Mouse (Mus musculus) heart, adult 2 months (tissue): ENCODE data around the gene Anapc16. TPM values are rescaled to one million over a fixed set of nuclear protein-coding genes. Genes with fewer than 3 reads are reported as not detected.
"Not testable (repeated sequence)": the region's sequence is repeated elsewhere in the genome, so short reads cannot be mapped to it uniquely, and the experiment has no call there.

Experiments
- DNase-seq, 2 experiments: peaks; one replicate each; pipeline ENCODE4 v3.0.0; 2021
- H3K27ac ChIP-seq: fragments of 200-600 bp; 2 replicates; pipeline ENCODE4 v1.8.1; 2022
- H3K27me3 ChIP-seq: fragments of 200-500 bp; 2 replicates; pipeline ENCODE4 v1.6.1; 2012; ENCODE audit warnings: mild to moderate bottlenecking, low read length, inconsistent platforms, mixed read lengths; ENCODE audit not compliant: control insufficient read depth, insufficient read depth
- H3K36me3 ChIP-seq: fragments of 200-500 bp; 2 replicates; pipeline ENCODE4 v1.6.1; 2012; ENCODE audit warnings: low read length, inconsistent platforms; ENCODE audit not compliant: control insufficient read depth, insufficient read depth
- H3K4me1 ChIP-seq: fragments of 200-500 bp; 2 replicates; pipeline ENCODE4 v1.6.1; 2011; ENCODE audit warnings: low read length; ENCODE audit not compliant: control insufficient read depth, insufficient read depth
- H3K4me3 ChIP-seq: fragments of 200-600 bp; 2 replicates; pipeline ENCODE4 v1.8.1; 2022
- H3K79me2 ChIP-seq: fragments of 200-500 bp; replicated peaks from 2 replicates; pipeline ENCODE4 v1.6.1; 2012; ENCODE audit warnings: mild to moderate bottlenecking, inconsistent platforms, low read length, moderate library complexity, mixed read lengths; ENCODE audit not compliant: control insufficient read depth, insufficient read depth
- H3K9ac ChIP-seq: fragments of 200-500 bp; 2 replicates; pipeline ENCODE4 v1.6.1; 2012; ENCODE audit warnings: low read depth, mild to moderate bottlenecking, control low read depth, inconsistent platforms, low read length, mixed read lengths
- CTCF ChIP-seq: fragments of 200-600 bp; IDR thresholded peaks from 2 replicates; pipeline ENCODE4 v1.8.1; 2022; ENCODE audit warnings: antibody characterized with exemption, mild to moderate bottlenecking, moderate library complexity
- EP300 ChIP-seq: fragments of 200-500 bp; IDR thresholded peaks from 2 replicates; pipeline ENCODE4 v1.6.1; 2011; ENCODE audit warnings: low read depth, low read length, control low read depth; ENCODE audit not compliant: insufficient read depth
- POLR2A ChIP-seq: fragments of 200-500 bp; IDR thresholded peaks from 2 replicates; pipeline ENCODE4 v1.6.1; 2011; ENCODE audit warnings: mild to moderate bottlenecking, low read depth, low read length, control low read depth; ENCODE audit not compliant: insufficient read depth
- WGBS: fragments of 180-500 bp; shearing (Covaris S2); methylation state at CpG from one replicate; pipeline ENCODE4 v1.1.7; 2018; 5-methylcytosine and 5-hydroxymethylcytosine counted together
- intact Hi-C: fragments of 180-260 bp; cut with DNase I; formaldehyde crosslinking; loops from one replicate; pipeline ENCODE4 v1.15.1; 2025
- polyA plus RNA-seq: library from polyadenylated mRNA; depleted of rRNA; stranded (reverse); fragments of >200 nt; gene quantifications from 2 replicates; pipeline ENCODE4 v1.2.3, GENCODE M21; 2012
- total RNA-seq, 2 experiments: library from RNA; stranded (reverse); gene quantifications; 2 replicates each; pipeline ENCODE4 v1.2.3; 2021

Gene Anapc16
- total and polyA plus RNA-seq, 3 experiments = 58.6 to 90.3 (median 70.1) TPM

- no peak for DNase-seq
- H3K4me1 ChIP-seq = peaks cover 4% of the 10 kb centered on the region
- WGBS = 44% methylated on average over 3 of the region's 3 CpGs
- H3K4me3 ChIP-seq = no peak overlapping the region
- no peaks in the 10 kb centered on the region for H3K79me2 ChIP-seq
- H3K9ac ChIP-seq = no peak overlapping the region
- H3K27ac ChIP-seq = peak overlapping the region; percentile 39; the same call in 1 of the 2 replicates
- no peaks in the 10 kb centered on the region for H3K27me3 ChIP-seq
- peaks cover 3% of the 10 kb centered on the region for H3K36me3 ChIP-seq
- TF ChIP-seq POLR2A (no peak), EP300 (no peak), CTCF (no peak)
- intact Hi-C loops = no loop called here
Observed at GRCm38 (mm10) chr10:60009115-60009514, 6.2 kb upstream of the Anapc16 start.

DNA sequence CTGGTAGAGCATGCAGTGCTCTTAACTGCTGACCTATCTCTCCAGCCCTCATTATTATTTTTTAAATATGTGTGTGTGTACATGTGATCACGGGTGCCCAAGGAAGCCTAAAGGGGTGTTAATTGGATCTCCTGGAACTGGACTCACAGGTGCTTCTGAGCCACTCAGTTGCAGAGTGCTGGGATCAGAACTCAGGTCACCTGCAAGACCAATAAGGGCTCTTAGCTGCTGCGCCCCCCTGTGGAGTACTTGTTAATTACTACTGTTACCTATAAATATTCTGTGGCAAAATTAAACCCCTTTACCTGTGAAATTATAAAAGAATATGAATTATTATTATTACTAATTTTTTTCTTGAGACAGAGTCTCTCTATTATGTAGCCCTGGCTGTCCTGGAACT, 2.3 kb upstream of the Anapc16 start:
- intact Hi-C loops = no loop called here
- H3K79me2 ChIP-seq = peaks cover 4% of the 10 kb centered on the region; the same call in 1 of the 2 replicates
- 61% methylated on average over 2 of the region's 2 CpGs for WGBS
- TF ChIP-seq CTCF (peak; percentile 80), POLR2A (no peak)
- H3K27ac ChIP-seq = no peak overlapping the region
- no peak overlapping the region for H3K4me3 ChIP-seq
- no peaks in the 10 kb centered on the region for H3K27me3 ChIP-seq
- H3K4me1 ChIP-seq = peaks cover 6% of the 10 kb centered on the region
- DNase-seq = no peak
- H3K36me3 ChIP-seq = peaks cover 3% of the 10 kb centered on the region
- no peak overlapping the region for H3K9ac ChIP-seq

- Histone ChIP-seq H3K9ac (no peak overlapping the region; the same call in 1 of the 2 replicates), H3K4me1 (peaks cover 2% of the 10 kb centered on the region; the same call in 1 of the 2 replicates), H3K36me3 (peaks cover 3% of the 10 kb centered on the region), H3K27ac (peak overlapping the region; percentile 99), H3K79me2 (peaks cover 4% of the 10 kb centered on the region; the same call in 1 of the 2 replicates), H3K27me3 (no peaks in the 10 kb centered on the region), H3K4me3 (peak overlapping the region; percentile 79)
- WGBS = 73% methylated on average over 9 of the region's 9 CpGs
- intact Hi-C loops = loop anchor here (1.0 to 2.0 kb wide), 3 partner anchors 53 to 111 kb away; partner anchors contain the start of gene Ddit4
- DNase-seq = no peak
- TF ChIP-seq CTCF (no peak), POLR2A (no peak), EP300 (no peak)
Observed at GRCm38 (mm10) chr10:60003847-60004246, 912 bp upstream of the Anapc16 start.

GRCm38 (mm10) chr10:60003213-60003752, 348 bp upstream of the Anapc16 start:
- WGBS = 2% methylated on average over 21 of the region's 21 CpGs
- TF ChIP-seq POLR2A (peak; percentile 72), CTCF (no peak)
- no peak for DNase-seq
- peaks cover 2% of the 10 kb centered on the region; the same call in 1 of the 2 replicates for H3K4me1 ChIP-seq
- H3K27me3 ChIP-seq = no peaks in the 10 kb centered on the region
- peak overlapping the region; percentile 99 for H3K27ac ChIP-seq
- intact Hi-C loops = loop anchor here (2.0 kb wide), 2 partner anchors 52 to 110 kb away; partner anchors contain the start of gene Ddit4
- H3K36me3 ChIP-seq = peaks cover 3% of the 10 kb centered on the region
- peak overlapping the region; percentile 73 for H3K9ac ChIP-seq
- H3K79me2 ChIP-seq = peaks cover 4% of the 10 kb centered on the region; the same call in 1 of the 2 replicates
- peak overlapping the region; percentile 79 for H3K4me3 ChIP-seq

DNA sequence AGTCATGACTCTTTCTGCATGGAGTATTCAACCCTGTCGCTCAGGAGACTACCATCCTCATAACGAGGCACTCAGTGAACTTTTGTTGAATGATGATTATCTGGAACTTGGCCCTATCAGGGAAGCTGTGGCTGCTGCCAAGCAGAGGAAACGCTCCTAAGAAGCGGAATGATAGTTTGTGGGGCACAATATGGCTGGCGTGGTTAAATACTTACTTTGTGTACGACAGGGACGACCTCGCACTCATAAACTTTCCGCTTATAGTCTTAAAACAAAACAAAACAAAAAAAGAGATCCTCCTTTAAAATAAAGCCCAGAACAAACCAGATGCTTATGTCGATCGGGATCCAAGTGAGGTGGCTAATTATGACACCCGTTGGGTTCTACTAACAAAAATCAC, 732 bp downstream of the Anapc16 start:
- Histone ChIP-seq H3K4me1 (peaks cover 5% of the 10 kb centered on the region), H3K27ac (peak overlapping the region; percentile 99), H3K36me3 (peaks cover 10% of the 10 kb centered on the region), H3K9ac (peak overlapping the region; percentile 73), H3K79me2 (peaks cover 4% of the 10 kb centered on the region; the same call in 1 of the 2 replicates), H3K4me3 (peak overlapping the region; percentile 79), H3K27me3 (no peaks in the 10 kb centered on the region)
- intact Hi-C loops = loop anchor here (2.0 kb wide), 2 partner anchors 51 to 109 kb away; partner anchors contain the start of gene Ddit4
- WGBS = 2% methylated on average over 12 of the region's 12 CpGs
- DNase-seq = peak in 1 of 2 experiments; percentile 39
- TF ChIP-seq CTCF = no peak

DNA sequence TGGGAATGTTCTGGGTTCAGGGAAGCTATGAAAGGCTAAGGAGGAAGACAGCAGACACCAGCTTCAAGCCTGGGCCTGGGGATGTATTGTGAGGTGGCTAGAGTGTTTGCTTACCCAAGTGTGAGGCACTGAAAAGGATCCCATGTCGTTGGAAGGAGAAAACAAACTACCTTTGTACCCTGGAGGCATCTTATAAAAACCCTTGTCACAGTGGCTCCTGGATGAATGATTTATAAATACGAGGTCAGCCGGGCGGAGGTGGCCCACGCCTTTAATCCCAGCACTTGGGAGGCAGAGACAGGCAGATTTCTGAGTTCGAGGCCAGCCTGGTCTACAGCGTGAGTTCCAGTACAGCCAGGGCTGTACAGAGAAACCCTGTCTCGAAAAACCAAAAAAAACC, 1.3 kb downstream of the Anapc16 start:
- peak overlapping the region; percentile 79; the same call in 1 of the 2 replicates for H3K4me3 ChIP-seq
- 84% methylated on average over 8 of the region's 8 CpGs for WGBS
- not testable (repeated sequence) for H3K9ac ChIP-seq

More for the DNA sequence above, 1.3 kb downstream of the Anapc16 start:
- H3K4me1 ChIP-seq, H3K27ac ChIP-seq, H3K79me2 ChIP-seq, H3K27me3 ChIP-seq, DNase-seq: not testable (repeated sequence)
- intact Hi-C loops = loop anchor here (2.0 kb wide), 2 partner anchors 51 to 109 kb away; partner anchors contain the start of gene Ddit4
- peaks cover 10% of the 10 kb centered on the region for H3K36me3 ChIP-seq
